Mouse (Mus musculus): ENCODE data around the gene Cd22. TPM values are rescaled to one million over a fixed set of nuclear protein-coding genes. Genes with fewer than 3 reads are reported as not detected.
A peak's percentile ranks its signal among the peaks of the same experiment; 100 is the strongest.
"Not testable (repeated sequence)": the region's sequence is repeated elsewhere in the genome, so short reads cannot be mapped to it uniquely, and the experiment has no call there.

Gene Cd22
- total RNA-seq, 2 experiments from 2014 or later: 0.29 TPM; not detected in 1

DNA sequence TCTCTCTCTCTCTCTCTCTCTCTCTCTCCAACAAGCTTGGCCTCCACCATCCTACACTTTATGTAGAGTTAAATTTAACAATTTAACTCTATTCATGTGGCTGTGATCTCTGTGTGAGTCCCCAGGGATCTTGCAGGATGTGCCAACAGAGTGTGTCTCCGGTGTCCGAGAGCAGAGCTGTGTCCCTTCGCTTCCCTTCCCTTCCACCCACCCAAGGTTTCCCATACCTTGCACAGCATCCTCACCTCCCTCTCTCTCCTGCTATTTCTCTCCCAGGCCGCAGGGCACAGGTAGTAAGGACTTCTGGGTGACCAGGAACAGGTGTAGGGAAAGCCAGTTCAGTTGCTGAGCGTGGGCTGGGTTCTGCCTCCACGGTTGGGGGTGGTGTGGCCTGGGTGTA is 1.2 kb downstream of the Cd22 start:
- no peak for DNase-seq
- intact Hi-C loops (cut with DNase I; ENCODE audit: low total_unique reads): loop anchor here (10.0 kb wide), 1 partner anchor 96 kb away; the partner anchor contains the start of genes Fam187b and Lsr

DNA sequence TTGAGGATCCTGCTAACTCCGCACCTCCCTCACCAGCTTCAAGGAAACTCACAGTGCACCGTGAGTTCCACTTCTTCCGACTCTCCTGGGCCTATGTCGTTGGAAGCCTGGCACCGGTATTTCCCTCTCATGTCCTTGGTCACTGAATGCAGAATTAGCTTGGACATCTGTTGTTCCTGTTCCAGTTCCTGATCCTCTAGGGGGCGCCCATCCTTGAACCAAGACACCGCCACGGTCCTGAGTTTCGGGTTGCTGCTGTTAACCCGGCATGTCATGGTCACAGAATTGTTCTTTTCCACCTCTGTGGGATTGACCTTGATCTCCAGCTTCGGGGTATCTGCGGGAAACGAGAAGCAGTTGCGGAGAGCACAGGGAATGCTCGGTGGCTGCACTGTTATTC is 7.1 kb downstream of the Cd22 start:
- intact Hi-C loops (cut with DNase I; ENCODE audit: low total_unique reads): loop anchor here (10.0 kb wide), 1 partner anchor 102 kb away; the partner anchor contains the start of genes Fam187b and Lsr
- peak; percentile 73 for DNase-seq

DNA sequence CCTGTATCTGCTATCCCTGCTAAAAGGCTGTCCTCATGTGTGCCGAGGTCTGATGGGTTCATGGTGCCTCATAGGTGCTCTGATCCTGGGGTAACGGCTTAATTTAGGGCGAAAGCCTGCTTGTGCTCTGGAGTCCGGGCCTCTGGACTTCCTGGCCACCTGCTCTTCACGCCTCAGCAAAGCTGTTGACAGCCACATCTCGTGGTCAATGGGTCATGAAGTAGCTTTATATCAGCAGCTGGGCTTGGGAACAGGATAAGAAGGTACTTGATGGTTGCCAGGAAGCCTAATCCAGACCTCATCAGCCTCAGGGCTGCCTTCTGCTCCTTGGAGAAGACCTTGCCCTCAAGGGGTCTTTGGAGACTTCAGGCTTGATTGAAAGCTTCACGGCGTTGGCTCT is 16.8 kb downstream of the Cd22 start:
- DNase-seq: no peak
- intact Hi-C loops (cut with DNase I; ENCODE audit: low total_unique reads): no loop called here

DNA sequence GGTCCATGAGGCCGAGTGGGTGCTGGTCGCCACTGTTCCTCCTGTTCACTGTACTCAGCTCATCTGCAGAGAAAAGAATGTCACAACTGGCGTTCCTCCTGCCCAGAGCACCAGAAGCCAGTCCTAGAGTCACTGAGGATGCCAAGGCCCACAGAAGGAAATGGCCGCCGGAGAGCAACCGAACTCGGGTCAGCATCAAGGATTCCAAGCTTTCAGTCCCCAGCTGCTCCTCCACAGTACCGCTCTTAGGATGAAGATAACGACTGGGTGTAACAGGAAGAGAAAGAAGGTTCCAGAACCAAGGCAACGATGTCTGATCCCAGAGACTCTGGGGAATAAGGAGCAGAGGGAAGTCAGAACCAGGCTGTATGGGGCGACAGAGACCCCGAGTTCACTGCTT is 18.7 kb downstream of the Cd22 start, which contains the start of gene Ffar1:
Ffar1 (minus strand) TSS at position 101 of the 400 bp plus-strand sequence.
- intact Hi-C loops (cut with DNase I; ENCODE audit: low total_unique reads): no loop called here
- no peak for DNase-seq

DNA sequence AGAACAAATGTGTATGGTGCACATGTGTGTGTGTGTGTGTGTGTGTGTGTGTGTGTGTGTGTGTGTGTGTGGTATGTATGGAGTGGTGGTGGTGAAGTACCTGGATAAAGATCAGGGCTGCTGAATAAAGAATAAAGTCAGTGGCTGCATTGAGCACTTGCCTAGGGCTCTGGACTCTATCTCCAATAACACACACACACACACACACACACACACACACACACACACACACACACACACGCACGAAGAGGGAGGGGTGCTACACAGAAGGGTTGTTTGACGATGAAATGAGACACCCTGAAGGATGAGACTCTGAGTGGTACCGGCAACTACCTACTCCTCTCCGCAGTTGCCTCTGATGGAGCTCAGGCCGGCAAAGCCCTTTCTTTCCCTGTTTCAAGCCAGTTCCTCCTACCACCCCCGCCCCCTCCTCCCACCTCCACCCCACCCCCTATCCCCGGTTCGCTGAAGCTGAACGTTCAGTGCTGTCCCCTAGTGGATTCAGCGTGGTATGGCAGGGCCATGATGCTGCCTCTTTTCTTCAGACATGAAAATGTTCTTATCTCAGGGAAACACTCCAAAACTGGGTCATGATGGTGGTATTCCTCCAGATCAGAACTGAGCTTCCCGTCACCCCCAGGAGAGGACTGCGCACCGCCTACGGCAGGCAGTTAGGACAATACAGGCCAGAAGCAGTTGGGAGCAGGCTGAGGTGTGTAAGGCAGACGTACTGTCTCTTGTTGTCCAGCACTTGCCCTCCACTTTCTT is 20.3 kb downstream of the Cd22 start:
- intact Hi-C loops (cut with DNase I; ENCODE audit: low total_unique reads): loop anchor here (10.0 kb wide), 1 partner anchor 265 kb away; the partner anchor contains the start of gene Zbtb32
- DNase-seq: peak; percentile 22

DNA sequence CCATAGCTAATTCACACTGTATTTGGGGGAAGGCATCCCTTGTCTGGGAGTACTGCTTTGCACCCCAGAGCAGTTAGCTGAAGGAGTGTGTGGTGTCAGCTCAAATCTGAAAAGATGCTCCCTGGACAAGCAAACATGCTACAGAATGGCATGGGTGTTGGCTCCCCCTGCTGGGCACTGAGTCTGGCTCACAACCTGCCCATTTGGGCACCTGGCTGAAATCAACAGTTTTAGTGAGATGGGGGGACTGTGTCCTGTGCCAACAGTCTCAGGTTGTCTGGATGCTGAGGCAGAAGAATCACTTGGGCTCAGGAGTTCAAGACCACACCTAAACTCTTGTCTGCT is 20.9 kb downstream of the Cd22 start:
- intact Hi-C loops (cut with DNase I; ENCODE audit: low total_unique reads): loop anchor here (10.0 kb wide), 1 partner anchor 264 kb away; the partner anchor contains the start of gene Zbtb32
- peak; percentile 56 for DNase-seq

DNA sequence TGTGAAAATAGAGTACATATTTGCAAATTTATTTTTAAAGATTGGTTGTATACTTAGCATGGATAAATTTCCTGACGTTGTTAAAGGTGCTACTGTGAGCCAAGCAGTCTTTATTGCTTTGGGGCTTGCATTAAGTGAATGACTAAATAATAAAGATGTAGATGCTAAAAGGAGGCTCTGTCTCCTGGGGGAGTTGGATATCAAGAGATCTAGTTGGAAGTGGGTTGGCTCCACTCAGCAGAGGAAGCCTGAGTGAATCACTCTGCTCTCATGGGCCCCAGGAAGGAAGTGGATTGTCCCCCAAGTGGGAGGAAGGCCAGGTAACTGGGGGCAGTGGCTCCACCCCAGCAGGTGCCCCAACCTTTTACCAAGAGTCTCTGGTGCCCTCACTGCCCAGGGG is 22.4 kb downstream of the Cd22 start:
- intact Hi-C loops (cut with DNase I; ENCODE audit: low total_unique reads): loop anchor here (10.0 kb wide), 1 partner anchor 263 kb away; the partner anchor contains the start of gene Zbtb32
- DNase-seq: no peak

DNA sequence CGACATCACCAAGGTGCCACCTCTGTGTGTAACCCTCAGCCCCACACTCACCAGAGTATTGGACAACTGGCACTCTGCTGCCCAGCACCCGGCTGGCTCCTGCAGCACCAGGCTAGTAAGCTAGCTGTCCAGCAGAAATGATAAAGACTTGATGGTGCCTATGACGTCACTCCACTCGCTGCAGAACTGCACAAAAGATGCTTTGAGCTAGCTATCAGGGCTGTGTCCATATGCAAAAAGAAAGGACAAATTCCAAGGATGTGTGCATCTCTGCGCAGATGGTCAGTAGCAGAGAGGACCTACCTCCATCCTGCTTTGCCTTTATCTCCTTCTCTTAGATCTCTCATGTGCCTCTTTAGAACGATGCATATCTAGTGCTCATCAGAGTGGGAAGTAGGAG is 24.1 kb downstream of the Cd22 start, which contains the start of gene Ffar3:
Ffar3 (minus strand) TSS at position 101 of the 400 bp plus-strand sequence.
- intact Hi-C loops (cut with DNase I; ENCODE audit: low total_unique reads): loop anchor here (10.0 kb wide), 1 partner anchor 261 kb away; the partner anchor contains the start of gene Zbtb32
- no peak for DNase-seq

DNA sequence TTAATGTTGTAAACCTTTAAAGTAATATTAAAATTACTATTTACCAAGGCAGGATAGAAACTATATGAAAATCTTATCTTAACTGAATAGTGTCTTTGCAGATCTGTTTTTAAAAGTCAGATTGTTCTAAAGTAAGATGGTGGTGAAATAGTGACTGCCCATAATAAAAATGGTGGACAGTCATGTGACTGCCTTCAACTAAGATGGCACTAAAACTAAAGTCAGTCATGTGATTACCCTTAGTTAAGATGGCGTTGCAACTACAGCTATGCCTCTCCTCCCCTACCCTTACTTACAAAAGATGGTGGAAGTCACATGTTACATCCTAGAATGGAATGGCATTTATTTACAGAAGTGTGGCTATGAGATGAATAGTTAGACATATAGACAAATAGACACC is 28.7 kb downstream of the Cd22 start:
- no peak for DNase-seq
- intact Hi-C loops (cut with DNase I; ENCODE audit: low total_unique reads): loop anchor here (10.0 kb wide), 1 partner anchor 257 kb away; the partner anchor contains the start of gene Zbtb32

DNA sequence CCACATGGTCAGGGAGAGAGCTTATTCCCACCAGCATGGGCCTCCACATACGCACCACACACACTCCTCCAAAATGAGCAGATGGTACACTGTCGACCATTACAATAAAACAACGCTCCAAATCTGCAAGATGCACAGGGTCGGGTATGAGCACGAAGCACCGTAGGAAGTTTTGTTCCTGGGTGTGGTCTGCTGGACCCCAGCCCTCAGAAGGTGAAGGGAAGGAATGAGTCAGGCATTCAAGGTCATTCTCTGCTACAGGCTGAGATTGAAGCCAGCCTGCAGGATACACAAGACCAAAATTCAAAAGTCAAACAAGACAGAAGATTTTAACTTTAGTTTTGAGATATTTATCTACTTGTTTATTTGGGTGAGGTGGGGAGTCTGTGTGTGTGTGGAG is 32.2 kb downstream of the Cd22 start:
- no peak for DNase-seq
- intact Hi-C loops (cut with DNase I; ENCODE audit: low total_unique reads): no loop called here

DNA sequence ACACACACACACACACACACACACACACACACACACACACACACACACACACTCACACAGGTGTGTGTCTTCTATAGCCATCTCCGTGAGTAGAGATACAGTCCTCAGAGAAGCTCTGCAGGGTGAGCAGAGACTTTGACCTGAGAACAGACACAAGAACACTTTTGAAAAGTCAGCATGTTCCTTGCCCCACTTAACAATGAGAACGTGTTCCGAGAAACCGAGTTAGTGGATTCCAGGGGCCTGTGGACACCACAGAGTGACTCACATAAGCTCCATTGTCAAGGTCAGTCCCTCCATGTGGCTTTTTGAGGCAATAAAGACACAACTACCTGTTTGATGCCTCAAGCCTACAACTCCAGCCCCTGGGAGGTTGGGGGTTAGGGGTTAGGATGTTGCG is 32.8 kb downstream of the Cd22 start:
- intact Hi-C loops (cut with DNase I; ENCODE audit: low total_unique reads): no loop called here
- DNase-seq: no peak

DNA sequence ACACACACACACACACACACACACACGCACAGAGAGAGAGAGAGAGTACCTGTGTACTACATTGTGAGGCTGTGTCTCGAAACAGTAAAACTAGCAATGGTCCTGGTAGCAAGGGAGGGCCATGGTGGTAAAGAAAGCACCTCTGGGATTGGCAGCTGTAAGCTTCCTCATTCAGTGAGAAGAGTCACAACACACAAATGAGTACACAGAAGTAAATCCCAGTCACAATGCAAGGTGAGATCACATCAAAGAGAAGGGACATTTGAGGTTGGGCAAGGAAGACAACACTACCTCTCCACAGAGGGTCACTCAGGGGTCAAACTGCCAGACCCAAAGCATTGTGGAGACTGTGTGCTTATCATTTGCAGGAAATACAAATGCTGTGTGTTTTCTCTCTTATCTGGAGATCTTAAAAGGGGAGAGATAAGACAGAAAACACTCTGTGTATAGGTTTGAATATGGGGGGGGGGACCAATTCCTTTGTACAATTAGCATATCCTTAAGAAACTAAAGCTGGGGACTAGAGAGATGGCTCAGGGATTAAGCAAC is 33.6 kb downstream of the Cd22 start:
- intact Hi-C loops (cut with DNase I; ENCODE audit: low total_unique reads): no loop called here
- DNase-seq: no peak

DNA sequence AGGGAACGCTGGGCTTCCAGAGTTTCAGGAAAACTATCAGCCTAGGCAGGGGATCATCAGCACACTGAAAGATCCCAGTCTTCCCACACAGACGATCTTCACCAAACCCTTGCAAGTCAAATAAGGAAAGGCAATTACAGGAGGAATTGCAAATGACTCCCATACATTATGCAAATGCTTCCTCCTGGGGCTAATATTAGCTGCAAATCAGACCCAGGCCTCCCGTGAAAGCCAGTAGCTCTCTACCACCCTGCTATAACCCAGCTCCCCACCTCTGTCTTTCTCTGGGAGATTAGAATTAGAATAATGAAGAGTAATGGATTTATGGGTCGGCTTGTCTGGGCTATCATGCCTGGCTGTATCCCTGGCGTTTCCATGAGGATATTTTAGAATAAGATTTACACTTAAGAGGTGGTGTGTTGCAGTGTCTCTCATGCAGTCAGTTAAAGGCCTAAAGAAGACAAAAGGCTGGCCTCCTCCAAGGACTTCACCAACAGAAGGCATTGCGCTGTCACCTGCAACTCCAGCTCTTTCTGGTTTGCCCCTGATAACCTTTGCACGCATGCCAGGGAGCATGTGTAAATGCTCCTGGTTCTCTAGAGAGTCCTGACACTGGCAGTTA is 35.4 kb downstream of the Cd22 start:
- intact Hi-C loops (cut with DNase I; ENCODE audit: low total_unique reads): no loop called here
- no peak for DNase-seq

DNA sequence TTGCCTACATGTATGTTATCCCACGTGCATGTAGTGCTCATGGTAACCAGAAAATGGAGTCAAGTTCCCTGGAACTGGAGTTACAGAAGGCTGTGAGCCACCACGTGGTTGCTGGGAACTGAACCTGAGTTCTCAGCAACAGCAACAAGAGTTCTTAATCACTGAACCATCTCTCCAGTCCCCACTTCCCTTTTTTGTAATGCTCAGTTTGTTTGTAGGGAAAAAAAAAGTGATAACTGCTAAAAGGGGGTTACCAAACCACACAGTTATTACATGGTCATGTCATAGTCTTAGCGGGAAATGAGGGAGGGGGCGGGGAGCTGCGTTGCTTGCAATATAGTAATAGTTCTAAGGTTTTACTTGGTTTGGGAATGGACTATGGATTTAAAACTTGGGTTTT is 38.0 kb downstream of the Cd22 start:
- no peak for DNase-seq
- intact Hi-C loops (cut with DNase I; ENCODE audit: low total_unique reads): no loop called here

DNA sequence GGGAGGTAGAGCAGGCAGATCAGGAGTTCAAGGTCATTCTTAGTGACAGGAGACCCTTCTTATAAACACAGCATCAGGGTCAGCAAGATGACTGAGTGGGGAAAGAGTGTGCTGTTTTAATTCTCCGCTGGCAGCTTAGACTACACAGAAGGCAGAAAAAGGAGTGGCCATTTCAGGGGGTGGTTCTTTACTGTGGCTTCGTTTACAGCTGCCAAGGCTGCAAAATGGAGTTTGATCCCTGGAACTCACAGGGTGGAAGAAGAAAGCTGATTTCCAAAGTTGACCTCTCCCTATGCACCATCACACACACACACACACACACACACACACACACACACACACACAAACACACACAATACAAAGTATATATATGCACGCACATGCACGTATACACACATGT is 38.8 kb downstream of the Cd22 start:
- intact Hi-C loops (cut with DNase I; ENCODE audit: low total_unique reads): no loop called here

DNA sequence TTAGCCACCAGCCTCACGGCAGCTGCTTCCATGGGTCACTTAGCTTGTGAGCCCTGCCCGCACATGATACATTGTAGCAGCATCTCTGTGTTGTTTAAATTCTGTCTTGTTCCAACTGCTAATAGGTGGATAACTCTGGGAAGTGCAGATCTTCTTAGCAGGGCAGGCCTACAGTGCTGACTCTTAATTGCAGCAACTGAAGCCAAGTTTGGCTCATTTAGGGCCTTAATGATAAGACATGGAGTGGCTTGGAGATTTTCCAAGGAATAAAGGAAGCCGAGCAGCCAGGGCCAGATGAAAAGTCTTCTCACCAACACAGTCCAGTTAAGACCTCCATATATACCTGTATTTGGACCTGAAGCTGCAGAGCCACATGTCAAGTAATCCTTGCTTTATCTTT is 39.8 kb downstream of the Cd22 start:
- intact Hi-C loops (cut with DNase I; ENCODE audit: low total_unique reads): no loop called here
- DNase-seq: no peak

More for the DNA sequence above, 38.8 kb downstream of the Cd22 start:
- DNase-seq: no peak

DNA sequence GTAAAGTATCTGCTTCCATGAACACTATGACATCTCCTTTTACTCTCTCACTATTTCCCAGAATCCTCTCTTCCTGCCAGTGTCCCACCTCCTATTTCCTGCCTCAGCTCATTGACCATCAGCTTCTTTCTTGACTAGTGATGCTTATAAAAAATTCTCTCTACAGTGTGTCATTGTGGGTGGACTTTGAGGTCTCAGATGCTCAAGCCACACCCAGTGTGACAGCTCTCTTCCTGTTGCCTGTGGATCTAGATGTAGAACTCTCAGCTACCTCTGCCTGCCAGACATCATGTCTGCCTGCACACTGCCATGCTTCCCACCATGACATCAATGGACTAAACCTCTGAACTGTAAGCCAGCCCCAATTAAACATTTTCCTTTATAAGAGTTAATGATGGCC is 42.9 kb downstream of the Cd22 start:
- intact Hi-C loops (cut with DNase I; ENCODE audit: low total_unique reads): no loop called here

DNA sequence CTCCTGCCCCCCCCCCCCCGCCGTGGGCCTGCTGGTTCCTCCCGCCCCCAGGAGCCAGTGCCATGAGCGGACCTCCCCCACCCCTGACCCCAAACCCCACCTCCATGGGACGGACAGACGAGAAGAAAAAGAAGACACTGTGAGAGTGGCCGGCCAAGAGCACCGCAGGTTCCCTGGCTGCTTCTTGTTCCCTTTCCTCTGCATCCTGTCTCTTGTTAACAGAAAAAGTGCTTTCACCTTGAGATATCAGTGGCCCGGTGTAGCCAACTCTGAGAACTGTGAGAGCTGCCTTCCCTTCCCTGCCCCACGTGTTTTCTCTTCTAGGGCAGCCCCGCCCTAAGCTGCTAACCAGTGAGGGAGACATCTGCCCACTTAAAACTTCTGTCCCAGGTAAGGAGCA is 47.5 kb downstream of the Cd22 start:
- intact Hi-C loops (cut with DNase I; ENCODE audit: low total_unique reads); DNase-seq: not testable (repeated sequence)

More for the DNA sequence above, 42.9 kb downstream of the Cd22 start:
- no peak for DNase-seq

DNA sequence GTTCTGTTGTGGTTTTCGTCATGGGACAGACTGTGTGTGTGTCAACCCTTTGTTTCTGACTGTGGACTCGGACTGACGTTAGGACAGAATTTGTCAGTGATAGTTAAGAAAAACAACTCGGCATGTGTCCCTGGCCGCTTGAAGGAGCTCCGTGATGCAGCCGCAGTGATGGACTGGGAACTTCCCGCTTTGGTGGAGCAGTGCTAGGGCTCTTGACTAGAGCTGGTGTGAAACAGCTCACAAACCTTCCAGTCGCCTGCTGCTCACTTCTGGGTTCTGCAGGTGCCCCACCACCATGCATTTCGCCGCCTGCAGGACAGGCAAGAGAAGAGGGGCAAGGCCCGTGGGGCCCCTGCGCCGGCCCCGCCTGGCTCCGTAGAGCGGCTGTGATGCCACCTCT is 47.9 kb downstream of the Cd22 start:
- no peak for DNase-seq
- intact Hi-C loops (cut with DNase I; ENCODE audit: low total_unique reads): no loop called here

DNA sequence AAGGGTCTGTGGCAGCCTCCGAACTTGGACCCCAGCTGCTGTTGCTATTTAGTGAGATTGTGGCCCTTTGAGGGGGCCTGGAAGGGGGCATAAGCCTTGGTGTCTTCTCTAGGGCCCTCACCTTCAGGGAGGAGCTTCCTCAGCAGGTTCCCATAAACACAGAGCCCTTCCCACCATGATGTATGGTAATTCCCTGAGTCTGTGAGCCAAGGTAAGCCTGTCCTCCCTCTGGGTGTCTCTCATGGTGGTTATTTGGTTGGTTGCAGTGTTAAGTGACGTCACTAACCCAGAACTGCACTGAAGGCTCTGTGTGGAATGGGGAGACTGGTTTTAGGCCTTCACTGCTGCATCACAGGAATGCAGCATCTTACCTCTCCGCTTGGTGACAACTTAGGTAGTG is 50.7 kb downstream of the Cd22 start:
- intact Hi-C loops (cut with DNase I; ENCODE audit: low total_unique reads): no loop called here
- no peak for DNase-seq

Measured in gastrocnemius, postnatal 14 days (tissue).